Mouse (Mus musculus): ENCODE results near the gene Enox2. TPM values are rescaled to one million over a fixed set of nuclear protein-coding genes. Genes with fewer than 3 reads are reported as not detected.

Enox2 gene
- polyA plus RNA-seq, 1 experiment from 2014 or later: 6.6 TPM

- Histone ChIP-seq H3K36me3 (ENCODE audit: control insufficient read depth, insufficient read depth, low read length) (no peaks in the 10 kb centered on the region), H3K27ac (ENCODE audit: low read depth, low read length) (no peak overlapping the region), H3K4me2 (ENCODE audit: low read depth, low read length) (no peak overlapping the region), H3K27me3 (ENCODE audit: control insufficient read depth, insufficient read depth, low read length) (no peaks in the 10 kb centered on the region), H3K9me3 (ENCODE audit: control insufficient read depth, low read length) (no peaks in the 10 kb centered on the region), H3K4me1 (ENCODE audit: control insufficient read depth, insufficient read depth, low read length) (no peaks in the 10 kb centered on the region), H3K9ac (replicated peaks; ENCODE audit: low read depth, low read length) (no peak overlapping the region), H3K4me3 (ENCODE audit: low read depth, low read length) (no peak overlapping the region)
- no peak for ATAC-seq (ENCODE audit: low read depth)
- 84% methylated on average over 6 of the region's 6 CpGs for WGBS
Observed at GRCm38 (mm10) chrX:49075055-49075454, 213.0 kb downstream of the Enox2 start.

- Histone ChIP-seq H3K36me3 (ENCODE audit: control insufficient read depth, insufficient read depth, low read length) (no peaks in the 10 kb centered on the region), H3K9ac (replicated peaks; ENCODE audit: low read depth, low read length) (no peak overlapping the region), H3K27ac (ENCODE audit: low read depth, low read length) (no peak overlapping the region), H3K4me3 (ENCODE audit: low read depth, low read length) (no peak overlapping the region), H3K9me3 (ENCODE audit: control insufficient read depth, low read length) (no peaks in the 10 kb centered on the region), H3K27me3 (ENCODE audit: control insufficient read depth, insufficient read depth, low read length) (no peaks in the 10 kb centered on the region), H3K4me2 (ENCODE audit: low read depth, low read length) (no peak overlapping the region), H3K4me1 (ENCODE audit: control insufficient read depth, insufficient read depth, low read length) (no peaks in the 10 kb centered on the region)
- 69% methylated on average over 3 of the region's 3 CpGs for WGBS
- no peak for ATAC-seq (ENCODE audit: low read depth)
Observed at GRCm38 (mm10) chrX:49073563-49073962, 214.5 kb downstream of the Enox2 start.

GRCm38 (mm10) chrX:49045118-49045517, 242.9 kb downstream of the Enox2 start:
- no peaks in the 10 kb centered on the region for H3K9me3 ChIP-seq (ENCODE audit: control insufficient read depth, low read length)
- no peak overlapping the region for H3K4me3 ChIP-seq (ENCODE audit: low read depth, low read length)
- no peak overlapping the region for H3K9ac ChIP-seq (replicated peaks; ENCODE audit: low read depth, low read length)
- no peaks in the 10 kb centered on the region for H3K4me1 ChIP-seq (ENCODE audit: control insufficient read depth, insufficient read depth, low read length)
- no peak overlapping the region for H3K4me2 ChIP-seq (ENCODE audit: low read depth, low read length)
- H3K27ac ChIP-seq (ENCODE audit: low read depth, low read length): no peak overlapping the region
- ATAC-seq (ENCODE audit: low read depth): no peak
- no peaks in the 10 kb centered on the region for H3K36me3 ChIP-seq (ENCODE audit: control insufficient read depth, insufficient read depth, low read length)
- H3K27me3 ChIP-seq (ENCODE audit: control insufficient read depth, insufficient read depth, low read length): no peaks in the 10 kb centered on the region

- Histone ChIP-seq H3K9me3 (ENCODE audit: control insufficient read depth, low read length) (no peaks in the 10 kb centered on the region), H3K9ac (replicated peaks; ENCODE audit: low read depth, low read length) (no peak overlapping the region), H3K27ac (ENCODE audit: low read depth, low read length) (no peak overlapping the region), H3K4me1 (ENCODE audit: control insufficient read depth, insufficient read depth, low read length) (no peaks in the 10 kb centered on the region), H3K36me3 (ENCODE audit: control insufficient read depth, insufficient read depth, low read length) (no peaks in the 10 kb centered on the region), H3K4me2 (ENCODE audit: low read depth, low read length) (no peak overlapping the region), H3K4me3 (ENCODE audit: low read depth, low read length) (no peak overlapping the region), H3K27me3 (ENCODE audit: control insufficient read depth, insufficient read depth, low read length) (no peaks in the 10 kb centered on the region)
- no peak for ATAC-seq (ENCODE audit: low read depth)
- WGBS: 66% methylated on average over 5 of the region's 5 CpGs
Observed at GRCm38 (mm10) chrX:49009746-49010145, 278.3 kb downstream of the Enox2 start.

GRCm38 (mm10) chrX:49005655-49006054, 282.4 kb downstream of the Enox2 start:
- Histone ChIP-seq H3K4me2 (ENCODE audit: low read depth, low read length) (no peak overlapping the region), H3K9ac (replicated peaks; ENCODE audit: low read depth, low read length) (no peak overlapping the region), H3K9me3 (ENCODE audit: control insufficient read depth, low read length) (no peaks in the 10 kb centered on the region), H3K4me3 (ENCODE audit: low read depth, low read length) (no peak overlapping the region), H3K27me3 (ENCODE audit: control insufficient read depth, insufficient read depth, low read length) (no peaks in the 10 kb centered on the region), H3K27ac (ENCODE audit: low read depth, low read length) (no peak overlapping the region), H3K4me1 (ENCODE audit: control insufficient read depth, insufficient read depth, low read length) (no peaks in the 10 kb centered on the region), H3K36me3 (ENCODE audit: control insufficient read depth, insufficient read depth, low read length) (no peaks in the 10 kb centered on the region)
- no peak for ATAC-seq (ENCODE audit: low read depth)
- WGBS: 83% methylated on average over 1 of the region's 1 CpGs

- no peaks in the 10 kb centered on the region for H3K36me3 ChIP-seq (ENCODE audit: control insufficient read depth, insufficient read depth, low read length)
- H3K27ac ChIP-seq (ENCODE audit: low read depth, low read length): no peak overlapping the region
- H3K4me1 ChIP-seq (ENCODE audit: control insufficient read depth, insufficient read depth, low read length): no peaks in the 10 kb centered on the region
- H3K9me3 ChIP-seq (ENCODE audit: control insufficient read depth, low read length): no peaks in the 10 kb centered on the region
- H3K4me2 ChIP-seq (ENCODE audit: low read depth, low read length): no peak overlapping the region
- WGBS: 91% methylated on average over 1 of the region's 1 CpGs
- ATAC-seq (ENCODE audit: low read depth): no peak
- no peak overlapping the region for H3K9ac ChIP-seq (replicated peaks; ENCODE audit: low read depth, low read length)
- no peak overlapping the region for H3K4me3 ChIP-seq (ENCODE audit: low read depth, low read length)
- no peaks in the 10 kb centered on the region for H3K27me3 ChIP-seq (ENCODE audit: control insufficient read depth, insufficient read depth, low read length)
Observed at GRCm38 (mm10) chrX:49002892-49003291, 285.2 kb downstream of the Enox2 start.

GRCm38 (mm10) chrX:48985653-48986052, 302.4 kb downstream of the Enox2 start:
- H3K4me3 ChIP-seq (ENCODE audit: low read depth, low read length): no peak overlapping the region
- 82% methylated on average over 5 of the region's 5 CpGs for WGBS
- H3K36me3 ChIP-seq (ENCODE audit: control insufficient read depth, insufficient read depth, low read length): no peaks in the 10 kb centered on the region
- no peaks in the 10 kb centered on the region for H3K9me3 ChIP-seq (ENCODE audit: control insufficient read depth, low read length)
- no peaks in the 10 kb centered on the region for H3K27me3 ChIP-seq (ENCODE audit: control insufficient read depth, insufficient read depth, low read length)
- H3K9ac ChIP-seq (replicated peaks; ENCODE audit: low read depth, low read length): no peak overlapping the region
- no peak overlapping the region for H3K4me2 ChIP-seq (ENCODE audit: low read depth, low read length)
- H3K4me1 ChIP-seq (ENCODE audit: control insufficient read depth, insufficient read depth, low read length): no peaks in the 10 kb centered on the region
- no peak for ATAC-seq (ENCODE audit: low read depth)
- H3K27ac ChIP-seq (ENCODE audit: low read depth, low read length): no peak overlapping the region

GRCm38 (mm10) chrX:48984451-48984850, 303.6 kb downstream of the Enox2 start:
- ATAC-seq (ENCODE audit: low read depth): no peak
- Histone ChIP-seq H3K27ac (ENCODE audit: low read depth, low read length) (no peak overlapping the region), H3K9ac (replicated peaks; ENCODE audit: low read depth, low read length) (no peak overlapping the region), H3K4me3 (ENCODE audit: low read depth, low read length) (no peak overlapping the region), H3K4me2 (ENCODE audit: low read depth, low read length) (no peak overlapping the region), H3K9me3 (ENCODE audit: control insufficient read depth, low read length) (no peaks in the 10 kb centered on the region), H3K36me3 (ENCODE audit: control insufficient read depth, insufficient read depth, low read length) (no peaks in the 10 kb centered on the region), H3K4me1 (ENCODE audit: control insufficient read depth, insufficient read depth, low read length) (no peaks in the 10 kb centered on the region), H3K27me3 (ENCODE audit: control insufficient read depth, insufficient read depth, low read length) (no peaks in the 10 kb centered on the region)
- WGBS: 84% methylated on average over 2 of the region's 2 CpGs

All from neural tube, embryonic 14.5 days (tissue).